Mouse (Mus musculus) liver (tissue): ENCODE results near the gene Rsbn1l.
"Not testable (repeated sequence)": the region's sequence is repeated elsewhere in the genome, so short reads cannot be mapped to it uniquely, and the experiment has no call there.

ENCODE experiments used
- DNase-seq: peaks from one replicate; pipeline ENCODE4 v3.0.0-alpha.2; 2020; ENCODE audit warnings: mixed read lengths

Rsbn1l gene

DNA sequence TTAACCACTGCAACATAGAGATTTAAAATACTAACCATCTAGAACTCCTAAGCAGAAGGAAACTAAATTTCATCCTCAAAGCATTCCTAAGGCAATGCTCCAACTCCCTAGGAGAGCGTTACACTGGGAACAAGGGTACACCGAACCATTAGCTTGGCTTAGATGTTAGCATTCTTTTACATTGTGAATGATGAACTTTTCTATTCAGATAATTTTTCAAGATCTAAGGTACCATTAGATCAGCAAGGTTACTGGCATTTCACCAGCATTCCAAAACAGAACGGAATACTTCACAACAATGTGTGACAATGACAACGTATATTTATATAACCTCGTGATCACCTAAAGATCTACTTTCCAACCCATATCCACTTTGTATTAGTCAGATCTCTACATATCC lies 6.1 kb downstream of the Rsbn1l start:
- DNase-seq: no peak

DNA sequence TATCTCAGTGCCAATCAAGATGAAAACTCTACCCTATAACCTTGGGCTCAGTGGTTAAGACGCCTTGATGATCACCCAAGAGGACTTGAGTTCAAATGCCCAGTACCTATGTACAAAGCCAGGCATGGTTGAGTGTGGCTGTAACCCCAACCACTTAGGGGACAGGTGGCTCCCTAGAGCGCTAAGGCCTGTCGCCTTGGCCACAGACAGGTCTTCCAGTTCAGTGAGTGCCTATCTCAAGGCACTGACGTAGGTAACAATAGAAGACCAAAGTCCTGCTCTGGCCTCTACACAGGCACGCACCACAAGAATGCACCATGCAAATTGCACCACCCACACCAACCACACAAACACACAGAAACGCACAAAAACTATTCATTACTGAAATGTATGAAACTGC lies 9.3 kb downstream of the Rsbn1l start:
- DNase-seq: no peak

DNA sequence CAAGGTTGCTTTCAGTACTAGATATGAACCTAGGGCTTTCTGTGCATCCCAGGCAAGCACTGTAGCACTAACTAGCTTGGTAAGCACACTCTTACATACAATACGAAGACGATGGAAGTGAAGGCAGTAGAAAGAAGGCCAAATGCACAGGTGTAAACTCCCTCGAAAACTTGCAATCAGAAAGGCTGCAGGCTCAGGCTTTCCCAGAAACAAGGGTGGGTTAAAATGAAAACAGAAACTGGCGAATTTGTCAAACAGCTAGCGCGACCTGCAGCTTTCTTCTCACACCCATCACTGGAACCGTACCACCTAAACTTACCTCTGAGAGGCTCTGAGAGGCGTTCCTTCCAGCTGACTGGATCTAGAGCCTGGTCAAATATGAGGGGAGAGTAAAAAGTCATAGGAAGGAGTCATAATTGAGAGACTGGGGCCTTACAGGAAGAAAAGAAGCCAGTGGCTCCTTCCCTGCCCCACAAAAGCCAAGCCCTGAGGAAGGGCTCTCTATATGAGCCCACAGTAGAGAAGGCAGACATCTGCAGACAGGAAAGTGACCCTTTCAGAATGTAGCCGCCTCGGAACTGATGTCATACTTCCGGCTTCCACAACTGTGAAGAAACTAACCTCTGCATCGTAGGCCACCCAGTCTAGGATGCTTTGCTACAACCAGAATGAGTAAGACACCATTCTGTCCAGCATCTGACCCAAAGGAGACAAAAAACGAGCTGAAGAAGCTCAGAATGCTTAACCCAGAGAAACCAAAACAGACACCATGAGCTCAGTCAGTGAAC lies 11.0 kb downstream of the Rsbn1l start:
- DNase-seq: no peak

DNA sequence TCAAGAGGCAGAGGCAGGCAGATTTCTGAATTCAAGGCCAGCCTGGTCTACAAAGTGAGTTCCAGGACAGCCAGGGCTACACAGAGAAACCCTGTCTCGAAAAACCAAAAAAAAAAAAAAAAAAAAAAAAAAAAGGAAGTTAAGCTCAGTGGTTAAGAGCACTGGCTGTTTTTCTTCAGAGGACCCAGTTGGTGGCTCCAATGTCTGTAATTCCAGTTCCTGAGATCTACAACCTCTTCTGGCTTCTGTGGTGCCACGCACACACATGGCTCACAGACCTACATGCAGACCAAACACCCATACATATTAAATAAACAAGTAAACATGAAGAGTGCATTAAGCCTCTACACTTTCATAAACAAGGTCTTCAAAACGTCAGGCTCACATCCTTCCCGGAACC lies 12.4 kb downstream of the Rsbn1l start:
- DNase-seq: not testable (repeated sequence)

DNA sequence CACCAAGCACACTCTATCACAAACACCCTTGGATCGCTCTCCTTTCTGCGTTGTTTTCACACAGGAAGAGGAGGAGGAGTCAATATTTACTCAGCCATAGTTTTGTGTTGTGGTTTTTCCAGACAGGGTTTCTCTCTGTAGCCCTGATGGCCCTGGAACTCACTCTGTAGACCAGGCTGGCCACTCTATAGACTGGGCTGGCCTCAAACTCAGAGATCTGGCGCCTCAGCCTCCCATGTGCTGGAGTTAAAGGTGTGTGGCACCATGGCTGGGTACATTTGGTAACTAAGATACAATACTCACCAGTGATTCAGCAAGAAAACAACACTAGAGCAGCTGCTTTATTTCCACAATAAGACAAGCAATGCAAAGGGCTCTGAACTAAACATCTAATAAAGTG lies 13.7 kb downstream of the Rsbn1l start:
- peak; percentile 55 for DNase-seq

DNA sequence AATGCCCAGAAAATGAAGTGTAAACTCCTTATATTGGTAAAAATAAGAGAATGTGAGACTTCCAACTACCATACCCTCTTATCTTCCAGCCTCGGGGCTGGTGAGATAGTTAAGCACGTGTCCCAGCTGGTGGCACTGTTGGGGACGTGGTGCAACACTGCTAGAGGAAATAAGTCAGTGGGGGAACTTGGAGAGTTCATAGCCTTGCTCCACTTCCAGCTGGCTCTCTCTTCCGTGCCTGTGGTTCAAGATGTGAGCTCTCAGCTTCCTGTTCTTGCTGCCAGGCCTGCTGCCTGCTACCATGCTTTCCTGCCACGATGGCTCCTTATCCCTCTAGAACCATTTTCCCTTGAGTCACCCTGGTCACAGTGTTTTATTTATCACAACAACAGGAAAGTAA lies 15.0 kb downstream of the Rsbn1l start:
- DNase-seq: peak; percentile 78

DNA sequence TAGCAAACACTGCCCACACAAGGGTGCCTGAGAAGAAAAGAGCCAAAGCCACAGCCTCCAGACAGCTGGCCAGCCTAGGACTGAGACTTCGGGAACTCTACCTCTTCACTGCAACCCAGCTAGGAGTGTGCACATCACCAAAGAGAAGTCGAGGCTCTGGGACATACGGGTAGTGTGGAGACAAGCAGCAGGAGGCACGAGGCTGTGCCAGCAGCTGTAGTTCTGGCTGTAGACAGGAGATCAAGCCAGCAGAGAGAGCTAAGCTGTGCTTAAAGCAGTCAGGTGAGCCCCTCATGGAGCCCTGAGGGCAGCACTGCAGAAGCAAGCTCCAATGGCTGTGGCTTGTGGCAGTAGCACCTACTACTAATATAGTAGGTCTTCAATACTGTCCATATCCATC lies 15.5 kb downstream of the Rsbn1l start:
- DNase-seq: no peak

DNA sequence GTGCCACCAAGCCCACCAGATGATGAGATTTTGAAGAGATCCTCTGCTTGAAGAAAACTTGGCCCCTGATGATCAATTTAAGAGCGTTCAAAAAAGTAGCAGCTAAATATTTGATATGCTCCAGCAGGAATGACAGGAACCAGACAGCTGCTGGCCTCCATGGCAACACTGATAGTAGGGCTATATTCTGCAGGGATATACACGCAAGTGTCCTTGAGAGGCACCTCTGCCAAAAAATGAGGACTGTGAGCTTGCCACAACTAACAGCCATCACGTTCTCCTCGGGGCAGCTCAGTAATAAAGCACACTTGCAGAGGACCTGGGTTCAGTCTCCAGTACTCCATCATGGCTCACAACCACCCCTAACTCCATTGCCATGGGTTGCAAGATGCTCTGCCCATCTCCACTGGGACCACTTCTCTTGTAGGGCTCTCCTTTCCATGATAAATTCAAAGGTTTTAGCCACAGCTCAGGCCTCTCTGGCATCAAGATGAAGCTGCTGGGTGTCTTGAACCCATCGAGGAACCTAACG lies 16.1 kb downstream of the Rsbn1l start:
- no peak for DNase-seq

DNA sequence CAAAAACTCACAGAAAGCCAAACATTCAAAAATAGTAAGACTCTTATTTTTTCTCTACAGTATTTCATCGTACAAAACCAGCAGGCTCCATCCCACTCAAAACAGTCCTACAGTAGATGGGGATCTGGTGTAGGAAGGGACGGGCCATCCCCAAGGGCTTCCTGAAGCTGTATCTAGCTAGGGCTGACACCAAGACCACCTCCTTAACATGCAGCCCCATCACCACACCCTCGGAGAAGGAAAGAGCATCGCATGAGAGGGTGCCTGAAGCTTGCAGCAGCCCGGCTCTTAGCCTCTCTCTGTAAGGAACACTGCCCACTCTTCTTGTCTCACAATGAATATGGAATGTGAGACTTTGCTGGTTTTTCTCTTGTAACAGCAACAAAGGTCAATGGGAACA lies 17.7 kb downstream of the Rsbn1l start:
- DNase-seq: no peak

DNA sequence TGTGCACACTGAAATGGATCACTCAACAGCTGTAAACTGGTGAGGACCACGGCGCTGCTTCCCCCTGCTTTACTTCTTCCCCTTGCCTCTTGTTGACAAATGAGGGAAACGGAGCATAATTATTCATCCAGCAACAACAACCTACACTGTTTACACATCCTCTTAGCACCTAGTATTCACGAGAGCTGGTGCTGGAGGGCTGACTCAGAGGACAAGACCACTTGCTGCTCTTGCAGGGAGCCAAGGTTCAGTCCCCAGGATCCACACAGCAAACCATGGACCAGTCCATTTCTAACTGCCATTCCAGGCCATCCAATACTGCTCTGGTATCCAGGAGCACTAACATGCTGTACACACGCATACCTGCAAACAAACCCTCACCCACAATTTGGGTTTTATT lies 20.3 kb downstream of the Rsbn1l start:
- DNase-seq: no peak

DNA sequence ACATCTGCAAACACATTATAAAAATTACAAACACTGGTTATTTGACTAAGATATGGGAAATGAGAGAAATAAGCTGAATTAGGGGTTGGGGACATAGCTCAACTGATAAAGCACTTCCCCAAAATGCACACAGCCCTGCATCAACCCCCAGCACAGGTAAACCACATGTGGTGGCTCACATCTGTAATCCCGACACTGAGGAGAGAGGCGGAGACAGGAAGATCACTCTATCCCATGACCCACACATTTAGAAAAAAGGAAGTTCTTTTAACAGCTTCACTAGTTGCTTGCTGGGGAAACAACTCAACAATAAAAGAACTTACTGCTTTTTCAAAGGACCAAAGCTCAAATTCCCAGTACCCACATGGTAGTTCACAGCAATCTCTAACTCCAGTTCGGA lies 23.6 kb downstream of the Rsbn1l start:
- DNase-seq: no peak

DNA sequence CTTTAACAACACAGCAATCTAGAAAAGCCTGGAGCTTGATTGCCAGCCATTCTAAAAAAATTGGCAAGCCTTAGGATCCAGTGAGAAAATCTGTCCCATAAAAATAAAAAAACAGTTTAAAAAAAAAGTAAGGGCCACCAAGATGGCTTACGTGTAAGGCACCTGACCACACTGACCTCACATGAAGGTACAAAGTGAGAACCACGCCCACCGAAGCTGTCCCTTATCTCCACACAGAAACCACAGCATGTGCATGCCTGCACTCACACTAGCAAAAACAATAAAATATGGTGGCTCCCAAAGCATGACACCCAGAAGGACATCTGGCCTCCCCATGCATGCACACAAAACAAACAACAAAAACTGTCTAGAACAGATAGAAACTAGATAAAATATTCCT lies 24.9 kb downstream of the Rsbn1l start:
- DNase-seq: peak; percentile 60

DNA sequence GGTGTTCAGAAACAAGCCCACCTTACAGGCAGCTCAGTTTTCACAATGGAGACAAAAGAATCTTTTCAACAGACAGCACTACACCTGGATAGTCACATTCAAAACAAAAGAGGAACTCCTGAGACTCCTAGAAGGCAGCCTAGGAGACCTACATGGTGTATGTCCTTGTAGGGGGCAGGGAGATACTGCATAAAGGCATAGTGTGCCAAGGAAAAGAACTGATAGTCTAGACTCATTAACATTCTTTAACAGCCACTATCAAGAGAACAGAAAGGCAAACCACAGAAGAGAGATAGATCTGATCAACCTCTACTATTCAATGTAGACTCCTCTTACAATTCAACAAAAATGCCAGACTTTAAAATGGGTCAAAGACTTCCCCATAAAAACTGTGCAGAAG lies 25.8 kb downstream of the Rsbn1l start:
- DNase-seq: no peak

DNA sequence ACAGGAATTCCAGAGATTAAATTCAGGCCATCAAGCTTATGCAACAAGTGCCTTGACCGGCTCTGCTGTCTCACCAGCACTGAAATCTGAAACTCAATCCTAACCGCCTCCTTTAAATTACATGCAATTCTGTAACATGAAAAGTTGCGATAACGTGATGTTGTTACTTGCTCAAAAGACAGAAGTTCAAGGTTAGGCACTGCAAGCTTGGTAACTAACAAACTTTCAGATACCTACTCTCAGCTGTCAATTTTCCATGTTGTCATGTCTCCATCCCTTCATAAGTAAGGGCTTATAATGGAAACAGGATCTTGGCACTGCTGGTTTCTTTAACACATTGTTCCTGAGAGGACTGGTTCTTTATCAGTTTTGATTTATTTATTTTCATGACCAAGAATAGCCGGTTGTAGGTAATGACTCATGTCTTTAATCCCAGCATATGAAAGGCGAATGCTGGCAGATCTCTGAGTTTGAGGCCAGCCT lies 26.5 kb downstream of the Rsbn1l start:
- no peak for DNase-seq

DNA sequence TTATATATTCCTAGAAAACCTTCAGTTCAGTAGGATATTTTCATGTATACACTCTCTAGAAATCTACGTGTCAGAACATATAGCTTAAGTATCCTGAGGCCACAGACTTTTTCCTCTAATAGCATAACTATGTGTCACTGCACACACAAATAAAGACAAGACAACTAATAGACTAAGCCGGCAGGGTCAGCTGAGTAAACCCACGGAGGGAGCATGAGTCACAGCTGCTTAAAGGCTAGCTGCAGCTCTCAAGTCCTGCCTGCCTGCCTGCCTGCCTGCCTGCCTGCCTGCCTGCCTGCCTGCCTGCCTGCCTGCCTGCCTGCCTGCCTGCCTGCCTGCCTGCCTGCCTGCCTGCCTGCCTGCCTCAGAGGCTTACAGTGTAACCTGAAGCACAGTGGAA lies 30.7 kb downstream of the Rsbn1l start:
- DNase-seq: no peak

DNA sequence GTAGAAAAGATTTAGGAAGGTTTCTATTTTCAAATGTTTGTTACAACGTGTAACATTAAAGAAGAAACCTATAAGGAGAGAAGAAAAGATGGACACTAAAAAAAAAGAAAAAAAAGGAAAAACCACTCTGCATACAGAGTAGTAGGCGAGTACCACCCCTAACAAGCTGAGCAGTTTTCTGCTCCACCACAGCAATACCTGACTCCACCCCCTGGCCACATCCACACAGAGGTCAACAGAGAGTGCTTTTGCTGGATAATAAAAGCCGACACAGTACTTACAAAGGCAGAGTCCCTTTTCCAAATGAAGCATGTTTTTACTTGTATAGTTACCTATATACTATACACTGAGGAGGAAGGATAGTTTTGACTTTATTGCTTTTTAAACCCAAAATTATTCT lies 31.6 kb downstream of the Rsbn1l start:
- DNase-seq: no peak

DNA sequence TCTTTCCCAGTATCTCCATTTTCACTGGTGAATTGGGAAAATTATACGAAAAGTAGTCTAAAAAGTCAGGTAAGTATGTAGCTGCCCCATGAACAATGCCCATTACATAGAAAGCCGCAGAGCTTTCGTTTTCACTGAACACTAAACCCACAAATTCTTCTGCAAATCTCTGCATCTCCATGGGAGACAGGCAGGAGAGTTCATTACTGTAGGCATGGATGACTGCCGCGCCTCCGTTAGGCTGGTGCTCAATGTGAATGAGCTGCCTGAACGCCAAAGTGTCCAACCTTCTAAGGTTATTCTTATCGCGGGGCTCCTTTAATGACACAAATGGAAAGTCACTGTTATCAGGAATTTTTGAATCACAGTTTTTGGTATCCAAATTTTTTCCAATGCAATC lies 36.6 kb downstream of the Rsbn1l start:
- DNase-seq: no peak

DNA sequence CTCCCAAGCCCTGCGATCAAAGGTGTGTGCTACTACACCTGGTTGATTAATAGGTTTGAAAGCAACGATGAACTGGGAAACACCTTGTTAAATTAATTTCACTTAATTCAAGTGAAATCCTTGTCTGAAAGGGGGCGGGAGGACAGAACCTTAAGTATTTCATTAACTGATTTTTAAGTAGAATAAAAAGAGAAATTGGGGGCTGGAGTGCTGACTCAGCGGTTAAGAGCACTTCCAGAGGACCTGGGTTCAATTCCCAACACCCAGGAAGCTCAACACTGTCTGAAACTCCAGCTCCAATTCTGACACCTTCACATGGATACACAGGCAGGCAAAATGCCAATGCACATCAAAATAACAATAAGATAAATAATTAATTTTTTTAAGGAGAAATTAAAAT lies 37.2 kb downstream of the Rsbn1l start:
- no peak for DNase-seq

DNA sequence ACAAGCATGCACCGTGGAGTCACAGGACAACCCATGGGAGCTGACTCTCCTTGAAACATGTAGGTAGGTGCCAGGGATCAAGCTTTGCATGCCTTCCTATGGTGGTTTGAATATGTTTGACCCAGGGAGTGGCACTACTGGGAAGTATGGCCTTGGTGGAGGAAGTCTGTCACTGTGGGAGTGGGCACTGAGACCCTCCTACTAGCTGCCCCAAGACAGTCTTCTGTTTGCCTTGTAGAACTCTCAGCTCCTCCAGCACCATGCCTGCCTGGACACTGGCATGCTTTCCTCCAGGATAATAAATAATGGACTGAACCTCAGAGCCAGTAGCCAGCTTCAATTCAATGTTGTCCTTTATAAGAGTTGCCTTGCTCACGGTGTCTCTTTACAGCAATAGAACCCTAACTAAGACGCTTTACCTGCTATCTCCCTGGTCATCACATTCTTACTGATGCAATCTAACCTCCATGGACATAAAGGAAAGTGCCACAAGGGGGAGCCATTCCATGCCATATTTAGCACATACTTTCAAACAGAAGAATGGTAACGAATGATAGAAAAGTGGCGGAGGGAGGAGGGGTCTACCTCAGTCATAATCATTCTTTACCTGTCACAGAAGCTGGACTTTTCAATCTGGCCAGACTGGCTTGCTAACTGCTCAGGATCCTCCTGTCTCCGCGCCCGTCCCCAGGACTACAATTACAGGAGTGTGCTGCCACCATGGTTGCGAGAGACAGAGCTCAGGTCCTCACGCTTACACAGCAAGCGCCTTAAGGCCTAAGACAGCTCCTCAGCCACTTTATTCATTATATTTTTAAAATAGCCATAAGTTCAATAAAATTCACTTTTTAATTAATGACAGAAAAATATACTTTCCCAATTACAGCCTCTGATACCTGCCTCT lies 42.6 kb downstream of the Rsbn1l start:
- DNase-seq: peak; percentile 54

DNA sequence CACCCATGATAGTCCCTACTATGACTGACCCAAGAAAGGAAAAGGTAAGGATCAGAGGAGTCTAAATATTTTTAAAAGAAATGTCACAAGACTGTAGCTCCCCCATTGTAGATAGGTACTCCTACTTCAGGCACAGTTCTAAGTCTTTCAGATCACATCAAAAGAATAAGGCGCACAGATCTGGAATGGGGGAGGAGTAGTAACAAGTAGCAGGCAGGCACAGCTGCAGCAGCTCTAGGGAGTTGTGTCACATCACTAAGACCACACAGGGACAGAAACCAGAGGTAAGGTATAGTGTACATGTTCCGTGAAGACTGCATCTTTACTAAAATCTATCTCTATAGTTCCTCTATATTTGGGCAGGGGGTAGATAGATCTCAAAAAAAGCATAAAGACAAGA lies 44.5 kb downstream of the Rsbn1l start:
- no peak for DNase-seq

DNA sequence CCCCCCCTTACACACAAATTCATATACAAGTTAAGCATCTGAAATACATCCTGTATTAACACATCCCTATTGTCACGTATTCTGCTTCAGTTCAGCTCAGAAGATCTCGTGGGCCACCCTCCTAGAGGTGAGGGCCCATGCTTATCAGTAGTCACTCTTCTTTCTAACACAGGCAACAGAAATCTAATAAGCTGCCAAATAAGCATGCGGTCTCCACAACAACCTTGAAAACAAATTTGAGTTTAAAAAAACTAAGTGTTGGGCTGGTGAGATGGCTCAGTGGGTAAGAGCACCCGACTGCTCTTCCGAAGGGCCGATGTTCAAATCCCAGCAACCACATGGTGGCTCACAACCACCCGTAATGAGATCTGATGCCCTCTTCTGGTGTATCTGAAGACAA lies 50.0 kb downstream of the Rsbn1l start:
- DNase-seq: no peak

DNA sequence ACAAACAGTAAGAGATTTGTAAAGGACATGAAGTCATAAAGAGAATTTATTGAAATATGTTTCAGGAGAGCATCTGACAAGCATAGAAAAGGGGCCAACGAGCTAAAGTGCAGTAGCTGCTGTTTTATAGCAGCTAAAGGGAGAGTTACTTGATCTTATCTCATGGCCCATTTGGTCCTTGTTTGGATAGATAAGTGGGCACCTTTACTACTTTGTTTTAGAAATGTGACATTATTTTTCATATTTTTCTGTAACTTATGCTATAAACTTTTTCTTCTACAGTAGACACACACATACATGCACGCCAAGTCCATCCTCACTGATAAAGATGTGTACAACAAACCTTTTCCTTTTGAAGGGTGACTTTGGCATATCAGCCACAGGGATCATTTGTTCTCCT lies 50.8 kb downstream of the Rsbn1l start:
- DNase-seq: no peak

DNA sequence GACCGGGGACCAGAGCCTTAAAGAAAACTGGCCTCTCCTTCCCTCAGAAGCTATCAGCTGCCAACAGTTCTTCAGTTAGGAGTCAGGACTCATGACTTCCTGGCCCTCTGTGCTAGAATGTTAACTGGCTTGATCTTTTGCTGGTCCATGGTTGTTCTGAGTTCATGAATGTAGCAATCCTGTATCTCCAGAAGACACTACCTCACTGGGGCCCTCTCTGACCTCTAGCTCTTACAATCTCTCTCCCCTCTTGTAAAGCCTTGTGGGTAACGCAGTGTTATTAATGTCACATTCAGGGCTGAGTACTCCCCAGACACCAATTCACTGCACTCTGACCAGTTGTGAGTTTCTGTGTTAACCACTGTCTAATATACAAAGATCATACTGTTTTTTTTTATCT lies 51.6 kb downstream of the Rsbn1l start:
- DNase-seq: no peak
